Mouse (Mus musculus): ENCODE data around the gene Spaca4. TPM values are rescaled to one million over a fixed set of nuclear protein-coding genes. Genes with fewer than 3 reads are reported as not detected.

Spaca4 gene
- polyA plus RNA-seq, 1 experiment, result not detected

- no peak overlapping the region for H3K4me3 ChIP-seq (ENCODE audit: insufficient read depth, low read length)
- no peak overlapping the region for H3K27ac ChIP-seq (ENCODE audit: insufficient read depth, low read length)
- no peak for TF ChIP-seq CTCF (IDR thresholded peaks at IDR 0.05; ENCODE audit: extremely low read depth, insufficient read depth, low read length)
- no peak for TF ChIP-seq POLR2A (IDR thresholded peaks at IDR 0.05; ENCODE audit: extremely low read depth, insufficient read depth, low read length)
- H3K4me1 ChIP-seq (ENCODE audit: control insufficient read depth, insufficient read depth, low read length), result no peaks in the 10 kb centered on the region; the same call in 1 of the 2 replicates
Observed at GRCm38 (mm10) chr7:45721642-45722347, 3.8 kb downstream of the Spaca4 start.

- TF ChIP-seq CTCF (IDR thresholded peaks at IDR 0.05; ENCODE audit: extremely low read depth, insufficient read depth, low read length) (no peak), POLR2A (IDR thresholded peaks at IDR 0.05; ENCODE audit: extremely low read depth, insufficient read depth, low read length) (no peak)
- no peak overlapping the region for H3K27ac ChIP-seq (ENCODE audit: insufficient read depth, low read length)
- no peaks in the 10 kb centered on the region; the same call in 1 of the 2 replicates for H3K4me1 ChIP-seq (ENCODE audit: control insufficient read depth, insufficient read depth, low read length)
- H3K4me3 ChIP-seq (ENCODE audit: insufficient read depth, low read length), result no peak overlapping the region
Observed at GRCm38 (mm10) chr7:45721234-45721571, 4.4 kb downstream of the Spaca4 start.

GRCm38 (mm10) chr7:45720413-45721233, 5.0 kb downstream of the Spaca4 start, which contains the start of gene Fam83e:
Fam83e (plus strand) TSS chr7:45721212.
- TF ChIP-seq POLR2A (IDR thresholded peaks at IDR 0.05; ENCODE audit: extremely low read depth, insufficient read depth, low read length) (no peak), CTCF (IDR thresholded peaks at IDR 0.05; ENCODE audit: extremely low read depth, insufficient read depth, low read length) (no peak)
- Histone ChIP-seq H3K27ac (ENCODE audit: insufficient read depth, low read length) (no peak within 1 kb of the TSS), H3K4me3 (ENCODE audit: insufficient read depth, low read length) (no peak within 1 kb of the TSS), H3K4me1 (ENCODE audit: control insufficient read depth, insufficient read depth, low read length) (peaks cover 3% of the 10 kb centered on the region; the same call in 1 of the 2 replicates)

GRCm38 (mm10) chr7:45719738-45720412, 5.7 kb downstream of the Spaca4 start:
- Histone ChIP-seq H3K27ac (ENCODE audit: insufficient read depth, low read length) (no peak overlapping the region), H3K4me1 (ENCODE audit: control insufficient read depth, insufficient read depth, low read length) (peaks cover 5% of the 10 kb centered on the region; the same call in 1 of the 2 replicates), H3K4me3 (ENCODE audit: insufficient read depth, low read length) (no peak overlapping the region)
- TF ChIP-seq POLR2A (IDR thresholded peaks at IDR 0.05; ENCODE audit: extremely low read depth, insufficient read depth, low read length) (no peak), CTCF (IDR thresholded peaks at IDR 0.05; ENCODE audit: extremely low read depth, insufficient read depth, low read length) (no peak)

DNA sequence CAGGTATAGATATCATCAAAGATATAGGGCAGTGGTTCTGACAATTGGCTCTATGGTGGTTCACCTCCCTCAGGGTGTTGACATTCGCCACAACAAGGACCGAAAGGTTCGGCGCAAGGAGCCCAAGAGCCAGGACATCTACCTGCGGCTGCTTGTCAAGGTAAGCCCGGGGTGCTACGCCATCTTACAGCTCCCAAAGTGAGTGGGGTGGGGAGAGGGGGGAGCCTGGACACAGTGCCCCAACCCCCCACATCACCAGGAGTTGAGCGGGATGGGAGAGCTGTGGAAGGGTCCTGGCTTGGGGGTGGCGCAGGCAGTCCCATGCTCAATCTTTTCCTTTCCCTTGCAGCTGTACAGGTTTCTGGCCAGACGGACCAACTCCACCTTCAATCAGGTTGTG, 6.4 kb downstream of the Spaca4 start:
- Histone ChIP-seq H3K27ac (ENCODE audit: insufficient read depth, low read length) (no peak overlapping the region), H3K4me3 (ENCODE audit: insufficient read depth, low read length) (peak overlapping the region; percentile 82; the same call in 1 of the 2 replicates), H3K4me1 (ENCODE audit: control insufficient read depth, insufficient read depth, low read length) (peaks cover 5% of the 10 kb centered on the region; the same call in 1 of the 2 replicates)
- no peak for TF ChIP-seq CTCF (IDR thresholded peaks at IDR 0.05; ENCODE audit: extremely low read depth, insufficient read depth, low read length)
- TF ChIP-seq POLR2A (IDR thresholded peaks at IDR 0.05; ENCODE audit: extremely low read depth, insufficient read depth, low read length), result no peak

- H3K4me1 ChIP-seq (ENCODE audit: control insufficient read depth, insufficient read depth, low read length), result peaks cover 5% of the 10 kb centered on the region; the same call in 1 of the 2 replicates
- TF ChIP-seq CTCF (IDR thresholded peaks at IDR 0.05; ENCODE audit: extremely low read depth, insufficient read depth, low read length), result no peak
- TF ChIP-seq POLR2A (IDR thresholded peaks at IDR 0.05; ENCODE audit: extremely low read depth, insufficient read depth, low read length), result no peak
- H3K4me3 ChIP-seq (ENCODE audit: insufficient read depth, low read length), result peak overlapping the region; percentile 82
- H3K27ac ChIP-seq (ENCODE audit: insufficient read depth, low read length), result peak overlapping the region; percentile 9
Observed at GRCm38 (mm10) chr7:45718331-45718730, 7.3 kb downstream of the Spaca4 start.

DNA sequence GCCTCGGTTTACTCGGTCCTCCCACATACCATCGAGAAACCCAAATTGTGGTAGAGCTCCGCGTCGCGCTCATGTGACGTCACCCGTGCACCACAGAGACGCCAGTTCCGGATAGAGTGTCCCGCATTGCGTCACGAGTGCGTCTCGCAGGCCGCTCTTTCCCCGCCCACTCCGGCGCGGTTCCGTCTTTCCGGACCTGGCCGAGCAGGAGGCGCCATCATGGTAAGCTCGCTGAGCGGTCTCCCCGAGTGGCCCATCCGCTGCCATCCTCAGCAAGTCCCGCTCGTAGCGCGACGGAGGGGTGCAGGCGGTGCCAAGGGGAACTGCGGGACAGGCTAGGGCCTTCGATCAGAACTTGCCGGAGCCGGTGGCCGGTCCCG, 7.7 kb downstream of the Spaca4 start, which contains the start of gene Sphk2:
Gene Sphk2 (minus strand): TSS at position 85 of the 380 bp plus-strand sequence.
- TF ChIP-seq POLR2A (IDR thresholded peaks at IDR 0.05; ENCODE audit: extremely low read depth, insufficient read depth, low read length) (peak; percentile 96), CTCF (IDR thresholded peaks at IDR 0.05; ENCODE audit: extremely low read depth, insufficient read depth, low read length) (no peak)
- Histone ChIP-seq H3K27ac (ENCODE audit: insufficient read depth, low read length) (peak within 1 kb of the TSS; percentile 61), H3K4me1 (ENCODE audit: control insufficient read depth, insufficient read depth, low read length) (peaks cover 5% of the 10 kb centered on the region; the same call in 1 of the 2 replicates), H3K4me3 (ENCODE audit: insufficient read depth, low read length) (peak within 1 kb of the TSS; percentile 82)

- Histone ChIP-seq H3K27ac (ENCODE audit: insufficient read depth, low read length) (peak overlapping the region; percentile 61), H3K4me1 (ENCODE audit: control insufficient read depth, insufficient read depth, low read length) (peaks cover 5% of the 10 kb centered on the region; the same call in 1 of the 2 replicates), H3K4me3 (ENCODE audit: insufficient read depth, low read length) (peak overlapping the region; percentile 82)
- TF ChIP-seq CTCF (IDR thresholded peaks at IDR 0.05; ENCODE audit: extremely low read depth, insufficient read depth, low read length), result no peak
Observed at GRCm38 (mm10) chr7:45716952-45717917, 8.4 kb downstream of the Spaca4 start.

All from cortical plate, adult 2 months (tissue).